Mouse (Mus musculus): Measurements from ENCODE around the gene Ifnar1. TPM values are rescaled to one million over a fixed set of nuclear protein-coding genes. Genes with fewer than 3 reads are reported as not detected.

Ifnar1 gene
- polyA plus RNA-seq, 1 experiment from 2014 or later, result 60.6 TPM

DNA sequence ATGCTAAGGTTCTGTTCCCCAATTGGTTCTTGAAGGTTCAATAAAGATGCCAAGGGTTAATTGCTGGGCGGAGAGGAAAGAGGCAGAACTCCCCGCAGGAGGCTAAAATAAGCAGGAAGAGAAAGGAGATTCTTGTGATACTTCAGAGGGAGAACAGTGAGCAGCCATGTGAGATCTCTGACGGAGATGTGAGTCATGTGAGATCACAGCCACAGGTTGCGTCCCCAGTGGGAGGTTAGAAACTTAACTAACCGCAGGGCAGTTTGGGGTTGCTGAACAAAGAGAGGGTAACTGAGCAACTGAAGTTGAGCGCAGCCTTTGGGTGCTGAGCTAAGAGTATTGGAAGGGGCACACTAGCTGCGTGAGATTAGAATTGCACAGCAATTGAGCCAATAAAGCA, 9.3 kb upstream of the Ifnar1 start:
- ATAC-seq, result peak; percentile 62
- H3K27me3 ChIP-seq, result no peaks in the 10 kb centered on the region
- no peak for TF ChIP-seq CTCF (IDR thresholded peaks at IDR 0.05)
- DNase-seq (ENCODE audit: low read depth, low spot score), result no peak
- CTCF ChIA-PET, result interaction anchor here (0.9 to 1.5 kb wide), 3 partner anchors 18 to 70 kb away, joined by 3 read pairs; no protein-coding TSS in a partner anchor
- POLR2A ChIA-PET, result no interaction called here
- in situ Hi-C loops (cut with MboI; ENCODE audit: low pct_unique_long_range_greater_than_20kb), result no loop called here

DNA sequence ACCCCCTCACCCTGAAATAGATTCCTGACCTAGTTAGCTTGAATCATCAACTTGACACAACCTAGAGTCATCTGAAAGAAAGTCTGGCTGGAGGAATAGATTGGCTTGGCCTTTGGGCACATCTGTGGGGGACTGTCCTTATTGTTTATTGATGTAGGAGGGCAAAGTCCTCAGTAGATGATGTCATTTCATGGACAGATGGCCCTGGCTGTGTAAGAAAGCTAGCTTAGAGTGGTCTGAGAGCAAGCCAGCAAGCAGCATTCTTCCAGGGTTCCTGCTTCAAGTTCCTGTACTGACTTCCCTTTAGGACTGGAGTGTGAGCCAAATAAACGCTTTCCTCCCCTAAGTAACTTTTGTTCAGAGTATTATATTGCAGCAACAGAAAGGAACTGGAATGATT, 7.0 kb upstream of the Ifnar1 start:
- no peaks in the 10 kb centered on the region for H3K27me3 ChIP-seq
- DNase-seq (ENCODE audit: low read depth, low spot score), result no peak
- no peak for ATAC-seq
- in situ Hi-C loops (cut with MboI; ENCODE audit: low pct_unique_long_range_greater_than_20kb), result no loop called here
- no peak for TF ChIP-seq CTCF (IDR thresholded peaks at IDR 0.05)
- ChIA-PET POLR2A (no interaction called here), CTCF (interaction anchor here (1.1 to 1.3 kb wide), 2 partner anchors 15 to 67 kb away, joined by 3 to 4 read pairs; no protein-coding TSS in a partner anchor)

DNA sequence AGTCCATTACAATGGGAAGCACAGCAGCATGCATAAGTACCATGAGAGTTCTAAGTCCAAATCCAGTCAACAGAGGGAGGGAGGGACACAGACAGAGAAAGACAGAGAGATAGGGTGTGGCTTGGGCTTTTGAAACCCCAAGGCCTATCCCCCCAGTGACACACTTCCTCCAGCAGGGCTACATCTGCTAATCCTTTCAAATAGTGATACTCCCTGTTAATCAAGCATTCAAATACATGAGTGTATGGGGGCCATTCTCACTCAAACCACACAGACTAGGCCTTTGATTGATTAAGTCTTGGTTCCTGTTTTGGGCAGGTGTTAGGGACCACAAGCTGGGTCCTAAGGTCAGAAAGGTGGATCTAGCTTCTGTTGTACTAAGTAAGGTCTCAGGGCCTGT, 4.5 kb upstream of the Ifnar1 start:
- ChIA-PET POLR2A (no interaction called here), CTCF (no interaction called here)
- TF ChIP-seq CTCF (IDR thresholded peaks at IDR 0.05), result no peak
- ATAC-seq, result no peak
- DNase-seq (ENCODE audit: low read depth, low spot score), result no peak
- in situ Hi-C loops (cut with MboI; ENCODE audit: low pct_unique_long_range_greater_than_20kb), result loop anchor here (5.0 kb wide), 1 partner anchor 68 kb away; no protein-coding TSS in a partner anchor
- no peaks in the 10 kb centered on the region for H3K27me3 ChIP-seq

DNA sequence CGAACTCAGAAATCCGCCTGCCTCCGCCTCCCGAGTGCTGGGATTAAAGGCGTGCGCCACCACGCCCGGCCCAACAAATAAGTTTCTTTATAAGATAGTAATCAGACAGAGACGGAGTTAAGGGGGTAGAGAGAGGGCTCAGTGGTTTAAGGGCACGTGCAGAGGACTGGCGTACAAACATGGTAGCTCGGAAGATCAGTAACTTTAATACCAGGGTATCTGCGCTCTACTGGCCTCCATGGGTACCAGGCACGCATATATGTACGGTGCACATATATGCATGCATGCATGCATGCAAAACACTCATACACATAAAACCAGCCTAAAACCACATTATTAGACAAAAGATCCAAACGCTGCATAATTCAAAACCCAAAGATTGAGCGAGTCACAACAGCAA, 651 bp upstream of the Ifnar1 start:
- no peak for DNase-seq (ENCODE audit: low read depth, low spot score)
- in situ Hi-C loops (cut with MboI; ENCODE audit: low pct_unique_long_range_greater_than_20kb), result loop anchor here (5.0 kb wide), 1 partner anchor 72 kb away; no protein-coding TSS in a partner anchor

DNA sequence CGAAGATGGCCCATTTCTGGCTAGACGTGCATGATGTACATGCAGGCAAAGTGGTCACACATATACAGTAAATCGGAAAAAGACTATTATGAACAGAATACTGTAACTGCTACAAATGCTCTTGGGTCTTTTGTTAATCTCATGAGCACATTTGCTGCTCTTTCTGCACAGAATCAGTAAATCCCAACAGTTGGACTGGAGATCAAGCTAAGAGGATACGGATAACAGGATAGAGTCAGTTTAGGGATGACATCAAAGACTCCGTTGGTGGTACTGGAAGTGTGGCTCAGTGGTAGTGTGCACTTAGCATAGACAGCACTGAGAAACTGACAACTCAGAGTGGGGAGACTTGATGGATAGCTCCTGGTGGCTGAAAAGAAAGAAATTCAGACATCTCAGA, 803 bp downstream of the Ifnar1 start:
- ATAC-seq, result no peak
- no peak for TF ChIP-seq CTCF (IDR thresholded peaks at IDR 0.05)
- POLR2A ChIA-PET, result interaction anchor here (1.4 kb wide), 1 partner anchor 8 kb away, joined by 3 read pairs; no protein-coding TSS in a partner anchor
- DNase-seq (ENCODE audit: low read depth, low spot score), result no peak
- CTCF ChIA-PET, result no interaction called here
- in situ Hi-C loops (cut with MboI; ENCODE audit: low pct_unique_long_range_greater_than_20kb), result no loop called here
- no peaks in the 10 kb centered on the region for H3K27me3 ChIP-seq

More for the DNA sequence above, 651 bp upstream of the Ifnar1 start:
- ATAC-seq, result no peak
- ChIA-PET POLR2A (no interaction called here), CTCF (no interaction called here)
- no peak for TF ChIP-seq CTCF (IDR thresholded peaks at IDR 0.05)
- no peaks in the 10 kb centered on the region for H3K27me3 ChIP-seq

DNA sequence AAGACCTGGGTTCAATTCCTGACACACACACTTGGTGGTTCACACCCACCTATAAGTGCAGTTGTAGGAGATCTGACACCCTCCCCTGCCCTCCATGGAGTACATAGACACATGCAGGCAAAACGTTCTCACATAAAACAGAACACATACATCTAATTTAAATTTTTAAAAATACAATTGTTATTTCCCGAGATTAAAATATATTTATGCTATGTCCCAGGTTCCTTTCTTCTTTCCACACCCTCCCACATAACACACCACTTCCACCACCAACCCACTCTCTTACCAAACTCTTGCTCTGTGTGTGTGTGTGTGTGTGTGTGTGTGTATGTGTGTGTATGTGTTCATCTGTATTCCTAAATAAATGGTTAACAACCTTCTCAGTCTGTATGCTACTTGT, 3.0 kb downstream of the Ifnar1 start:
- DNase-seq (ENCODE audit: low read depth, low spot score), result no peak
- no peak for ATAC-seq
- in situ Hi-C loops (cut with MboI; ENCODE audit: low pct_unique_long_range_greater_than_20kb), result no loop called here
- ChIA-PET POLR2A (no interaction called here), CTCF (no interaction called here)
- no peaks in the 10 kb centered on the region for H3K27me3 ChIP-seq
- no peak for TF ChIP-seq CTCF (IDR thresholded peaks at IDR 0.05)

DNA sequence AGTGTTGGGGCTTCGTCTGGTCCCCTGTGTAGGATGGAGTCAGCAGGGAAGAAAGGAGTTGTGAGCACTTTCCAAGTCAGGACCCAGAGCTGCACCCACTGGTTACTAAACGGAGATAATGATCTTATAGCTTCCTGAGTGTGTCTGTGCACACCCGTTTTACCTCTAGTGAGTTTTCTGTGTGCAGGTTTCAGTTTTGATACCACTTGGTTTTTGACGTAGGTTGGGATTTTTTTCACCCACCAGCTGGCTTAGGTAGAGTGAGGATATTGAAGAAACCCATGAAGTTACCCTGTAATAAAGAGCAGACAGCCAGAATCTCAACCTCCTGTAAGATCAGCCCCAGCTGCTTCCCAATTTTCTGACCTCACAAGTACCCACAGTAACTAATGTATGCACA, 5.9 kb downstream of the Ifnar1 start:
- in situ Hi-C loops (cut with MboI; ENCODE audit: low pct_unique_long_range_greater_than_20kb), result no loop called here
- no peak for TF ChIP-seq CTCF (IDR thresholded peaks at IDR 0.05)
- no peaks in the 10 kb centered on the region for H3K27me3 ChIP-seq
- POLR2A ChIA-PET, result interaction anchor here (0.6 kb wide), 1 partner anchor 129 kb away, joined by 3 read pairs; no protein-coding TSS in a partner anchor
- CTCF ChIA-PET, result no interaction called here
- no peak for ATAC-seq
- DNase-seq (ENCODE audit: low read depth, low spot score), result no peak

DNA sequence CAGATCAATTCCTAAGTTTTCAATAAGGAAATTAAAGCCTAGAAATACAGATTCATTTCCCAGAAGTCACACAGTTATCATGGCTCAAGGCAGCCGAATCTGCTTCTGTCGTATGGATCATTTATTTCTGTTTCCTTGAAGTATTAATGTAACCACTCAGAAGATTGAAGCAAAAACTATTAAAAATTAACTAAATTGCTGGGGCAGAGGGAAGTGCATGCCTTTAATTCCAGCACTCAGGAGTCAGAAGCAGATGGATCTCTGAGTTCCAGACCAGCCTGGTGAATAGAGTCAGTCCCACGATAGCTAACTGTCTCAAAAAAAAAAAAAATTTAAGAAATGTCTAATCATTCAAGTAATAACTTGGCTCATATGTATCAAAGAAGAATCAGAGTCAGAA, 6.4 kb downstream of the Ifnar1 start:
- no peaks in the 10 kb centered on the region for H3K27me3 ChIP-seq
- DNase-seq (ENCODE audit: low read depth, low spot score) (no peak), ATAC-seq (no peak)
- in situ Hi-C loops (cut with MboI; ENCODE audit: low pct_unique_long_range_greater_than_20kb), result no loop called here
- no peak for TF ChIP-seq CTCF (IDR thresholded peaks at IDR 0.05)
- CTCF ChIA-PET, result no interaction called here
- POLR2A ChIA-PET, result interaction anchor here (0.6 kb wide), 1 partner anchor 130 kb away, joined by 3 read pairs; no protein-coding TSS in a partner anchor

DNA sequence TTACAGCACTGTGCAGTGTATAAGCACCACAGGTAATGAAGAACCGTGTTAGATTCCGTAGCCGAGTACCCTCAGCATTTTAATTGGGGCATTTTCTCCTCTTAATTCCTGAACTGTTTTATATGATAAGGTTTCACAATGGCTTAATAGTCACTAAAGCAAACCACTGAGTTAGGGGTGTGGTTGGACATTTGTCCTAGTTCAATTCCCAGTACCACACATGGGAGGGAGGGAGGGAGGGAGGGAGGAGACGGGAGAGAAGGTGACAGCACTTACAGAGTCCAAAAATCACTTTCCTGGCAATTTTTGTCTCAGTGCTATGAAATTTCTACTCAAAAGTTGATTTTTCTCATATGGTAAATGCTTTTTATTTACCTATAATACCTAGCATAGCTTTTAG, 10.5 kb downstream of the Ifnar1 start:
- CTCF ChIA-PET, result no interaction called here
- no peak for TF ChIP-seq CTCF (IDR thresholded peaks at IDR 0.05)
- POLR2A ChIA-PET, result interaction anchor here (0.7 to 1.0 kb wide), 2 partner anchors 139 to 152 kb away, joined by 3 to 4 read pairs; partner anchors contain the start of genes Gart and Son
- H3K27me3 ChIP-seq, result no peaks in the 10 kb centered on the region
- in situ Hi-C loops (cut with MboI; ENCODE audit: low pct_unique_long_range_greater_than_20kb), result no loop called here
- DNase-seq (ENCODE audit: low read depth, low spot score) (no peak), ATAC-seq (no peak)

DNA sequence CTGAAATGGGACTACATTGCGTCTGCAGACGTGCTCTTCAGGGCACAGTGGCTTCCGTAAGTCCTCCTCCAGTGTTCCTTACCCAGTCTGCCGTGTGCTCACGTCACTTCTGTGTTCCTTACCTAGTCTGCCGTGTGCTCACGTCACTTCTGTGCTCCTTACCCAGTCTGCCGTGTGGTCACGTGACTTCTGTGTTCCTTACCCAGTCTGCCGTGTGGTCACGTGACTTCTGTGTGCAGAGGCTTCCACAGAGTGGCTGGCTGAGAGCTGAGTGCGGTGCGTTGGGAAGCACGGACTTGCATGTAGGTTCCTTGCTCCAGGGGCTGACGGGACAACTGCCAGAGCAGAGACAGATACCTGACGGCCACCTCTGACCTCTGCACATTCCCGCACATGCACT, 11.2 kb downstream of the Ifnar1 start:
- no peak for TF ChIP-seq CTCF (IDR thresholded peaks at IDR 0.05)
- CTCF ChIA-PET, result interaction anchor here (1.1 kb wide), 1 partner anchor 16 kb away, joined by 3 read pairs; no protein-coding TSS in a partner anchor
- no peak for DNase-seq (ENCODE audit: low read depth, low spot score)
- in situ Hi-C loops (cut with MboI; ENCODE audit: low pct_unique_long_range_greater_than_20kb), result no loop called here
- POLR2A ChIA-PET, result interaction anchor here (0.5 to 1.0 kb wide), 3 partner anchors 16 to 151 kb away, joined by 3 to 4 read pairs (median 3); partner anchors contain the start of genes Gart and Son
- H3K27me3 ChIP-seq, result no peaks in the 10 kb centered on the region
- ATAC-seq, result no peak

DNA sequence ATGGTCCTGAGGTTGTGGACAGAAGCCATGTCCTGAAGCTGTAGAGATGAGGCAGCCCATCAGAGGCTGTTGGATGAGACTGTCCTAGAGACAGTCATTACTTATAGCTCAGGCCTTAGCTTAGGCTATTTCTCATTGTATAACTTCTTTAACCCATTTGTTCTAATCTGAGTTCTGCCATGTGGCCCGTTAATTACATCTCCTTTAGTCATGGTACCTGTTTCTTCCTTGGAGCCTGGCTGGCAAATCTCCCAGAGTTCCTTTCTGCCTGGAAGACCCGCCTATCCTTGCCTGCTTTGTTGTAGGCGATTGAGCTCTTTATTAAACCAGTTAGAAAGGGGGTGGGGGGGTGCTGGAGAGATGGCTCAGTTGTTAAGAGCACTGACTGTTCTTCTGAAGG, 11.7 kb downstream of the Ifnar1 start:
- DNase-seq (ENCODE audit: low read depth, low spot score) (no peak), ATAC-seq (no peak)
- TF ChIP-seq CTCF (IDR thresholded peaks at IDR 0.05), result no peak
- H3K27me3 ChIP-seq, result no peaks in the 10 kb centered on the region
- CTCF ChIA-PET, result interaction anchor here (1.1 kb wide), 1 partner anchor 15 kb away, joined by 3 read pairs; no protein-coding TSS in a partner anchor
- POLR2A ChIA-PET, result no interaction called here
- in situ Hi-C loops (cut with MboI; ENCODE audit: low pct_unique_long_range_greater_than_20kb), result no loop called here

DNA sequence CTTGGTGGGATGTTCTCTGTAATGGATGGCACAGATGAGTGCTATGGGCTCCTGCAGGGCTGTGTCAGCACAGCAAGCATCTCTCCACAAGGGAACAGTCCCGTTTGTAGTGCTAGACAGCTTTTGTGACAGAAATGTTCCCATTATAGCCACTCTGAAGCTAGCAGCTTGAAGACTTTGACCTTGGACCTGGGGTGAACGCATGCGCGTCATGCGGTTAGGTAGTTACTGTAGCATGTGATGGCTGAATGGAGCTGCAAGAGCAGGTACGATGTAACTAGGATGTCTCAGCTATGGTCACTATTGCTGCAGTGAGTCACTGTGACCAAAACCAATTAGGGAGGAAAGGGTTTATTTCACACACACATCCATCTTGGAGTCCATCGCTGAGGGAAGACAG, 13.0 kb downstream of the Ifnar1 start:
- H3K27me3 ChIP-seq, result no peaks in the 10 kb centered on the region
- in situ Hi-C loops (cut with MboI; ENCODE audit: low pct_unique_long_range_greater_than_20kb), result no loop called here
- ATAC-seq (no peak), DNase-seq (ENCODE audit: low read depth, low spot score) (no peak)
- TF ChIP-seq CTCF (IDR thresholded peaks at IDR 0.05), result no peak
- POLR2A ChIA-PET, result interaction anchor here (0.7 kb wide), 1 partner anchor 18 kb away, joined by 3 read pairs; no protein-coding TSS in a partner anchor
- CTCF ChIA-PET, result interaction anchor here (2.0 kb wide), 1 partner anchor 46 kb away, joined by 4 read pairs; no protein-coding TSS in a partner anchor
